13 mouse cellular contexts compared by ENCODE assay signal in genomic region chr15:82140355-82140754, GRCm38 (mm10). TPM values are rescaled to one million over a fixed set of nuclear protein-coding genes. Genes with fewer than 3 reads are reported as not detected.
DNase-seq lines count a peak whose midpoint lies in the region; ATAC-seq and TF ChIP-seq lines count a peak whose summit lies in the region.
"Had no signal": no experiment of that assay in that cellular context is flagged by ENCODE, and none has a peak within 500 bp of the region (broad histone marks: within the 10 kb centered on the region; RNA-seq: fewer than 3 reads in every experiment).

No protein-coding gene starts in this region.

- H3K9me3 ChIP-seq in heart, postnatal 0 days (replicated peaks; ENCODE audit: control insufficient read depth, low read length) = no peaks in the 10 kb centered on the region
- H3K9me3 ChIP-seq: neural tube, embryonic 15.5 days had no signal

- no peaks in the 10 kb centered on the region for H3K36me3 ChIP-seq in heart, postnatal 0 days (replicated peaks; ENCODE audit: control insufficient read depth, insufficient read depth, low read length)
- H3K36me3 ChIP-seq in heart, adult 2 months (ENCODE audit: control insufficient read depth, insufficient read depth, low read length) = no peaks in the 10 kb centered on the region
- peaks cover 8% of the 10 kb centered on the region for H3K36me3 ChIP-seq in spleen, adult 2 months (ENCODE audit: control insufficient read depth, insufficient read depth, low read length)

- TF ChIP-seq EP300 in heart, postnatal 0 days (IDR thresholded peaks at IDR 0.05; ENCODE audit: low read depth) = no peak
- TF ChIP-seq EP300 in heart, adult 2 months (IDR thresholded peaks at IDR 0.05; ENCODE audit: insufficient read depth, low read depth, low read length) = no peak

- H3K27ac ChIP-seq in heart, postnatal 0 days (ENCODE audit: low read depth) = no peak overlapping the region
- no peak overlapping the region for H3K27ac ChIP-seq in heart, adult 2 months
- H3K27ac ChIP-seq in spleen, adult 2 months (ENCODE audit: insufficient read depth, low read length) = no peak overlapping the region
- H3K27ac ChIP-seq: neural tube, embryonic 15.5 days had no signal

- no peak for DNase-seq in heart, postnatal 0 days (ENCODE audit: low spot score)
- DNase-seq in heart, adult 2 months = no peak
- peak in 1 of 2 experiments; percentile 51 for DNase-seq in spleen, adult 2 months (ENCODE audit: low read depth in 1 of 2, low spot score in 2 of 2)
- no peak for DNase-seq in spleen, adult 12 weeks (ENCODE audit: low spot score)
- peak; percentile 50 for DNase-seq in naive thymus-derived CD4-positive, alpha-beta T cell, adult 2 months (ENCODE audit: low read depth)
- peak; percentile 60 for DNase-seq in yolk sac, embryonic 10.5 days (ENCODE audit: low spot score)
- DNase-seq in right cerebral cortex, postnatal 25 days = no peak
- DNase-seq: adrenal gland, adult 8-10 months; cerebellum, adult 9-11 months; kidney, adult 11 months; lung, postnatal 36 days had no signal

- no peaks in the 10 kb centered on the region for H3K79me2 ChIP-seq in heart, adult 2 months (replicated peaks; ENCODE audit: control insufficient read depth, insufficient read depth, low read length)

- ATAC-seq in heart, postnatal 0 days (ENCODE audit: insufficient read depth, low read depth) = no peak
- no peak for ATAC-seq in erythroid progenitor cell, adult 5-6 weeks (replicated peaks; ENCODE audit: low FRiP score, poor library complexity, severe bottlenecking)

- H3K9ac ChIP-seq in heart, postnatal 0 days (replicated peaks; ENCODE audit: low read depth, low read length) = no peak overlapping the region
- no peak overlapping the region for H3K9ac ChIP-seq in heart, adult 2 months (ENCODE audit: low read depth, low read length)
- H3K9ac ChIP-seq: neural tube, embryonic 15.5 days had no signal

- intact Hi-C loops in heart, adult 2 months (cut with DNase I) = no loop called here

- WGBS in heart, postnatal 0 days = 72% methylated on average over 3 of the region's 3 CpGs
- WGBS in heart, adult 2 months = 88% methylated on average over 3 of the region's 3 CpGs
- WGBS in spleen, adult 2 months = 59% methylated on average over 3 of the region's 3 CpGs

- TF ChIP-seq POLR2A in heart, adult 2 months (IDR thresholded peaks at IDR 0.05; ENCODE audit: insufficient read depth, low read depth, low read length) = no peak
- no peak for TF ChIP-seq POLR2A in spleen, adult 2 months (IDR thresholded peaks at IDR 0.05; ENCODE audit: low read depth, low read length)

- no peaks in the 10 kb centered on the region for H3K27me3 ChIP-seq in heart, postnatal 0 days (ENCODE audit: control insufficient read depth, insufficient read depth, low read length)
- H3K27me3 ChIP-seq in heart, adult 2 months (ENCODE audit: control insufficient read depth, insufficient read depth, low read length) = no peaks in the 10 kb centered on the region
- H3K27me3 ChIP-seq in spleen, adult 2 months (ENCODE audit: control insufficient read depth, insufficient read depth, low read length) = no peaks in the 10 kb centered on the region
- H3K27me3 ChIP-seq: neural tube, embryonic 15.5 days had no signal

- peaks cover 26% of the 10 kb centered on the region for H3K4me1 ChIP-seq in heart, postnatal 0 days (ENCODE audit: control insufficient read depth, insufficient read depth)
- H3K4me1 ChIP-seq in heart, adult 2 months (ENCODE audit: control insufficient read depth, insufficient read depth, low read length) = no peaks in the 10 kb centered on the region; the same call in 1 of the 2 replicates
- no peaks in the 10 kb centered on the region; the same call in 1 of the 2 replicates for H3K4me1 ChIP-seq in spleen, adult 2 months (ENCODE audit: control insufficient read depth, insufficient read depth, insufficient read length)

- H3K4me2 ChIP-seq in heart, postnatal 0 days (ENCODE audit: low read depth, low read length) = no peak overlapping the region
- H3K4me2 ChIP-seq: neural tube, embryonic 15.5 days had no signal

- H3K4me3 ChIP-seq in heart, postnatal 0 days (ENCODE audit: low read depth, low read length) = no peak overlapping the region
- H3K4me3 ChIP-seq in heart, adult 2 months = no peak overlapping the region
- no peak overlapping the region for H3K4me3 ChIP-seq in spleen, adult 2 months (ENCODE audit: extremely low read depth, insufficient read depth, insufficient read length)
- H3K4me3 ChIP-seq: neural tube, embryonic 15.5 days had no signal

- TF ChIP-seq CTCF in heart, postnatal 0 days (IDR thresholded peaks at IDR 0.05; ENCODE audit: low read depth) = peak; percentile 32; the same call in 1 of the 2 replicates
- TF ChIP-seq CTCF in heart, adult 2 months (IDR thresholded peaks at IDR 0.05) = no peak
- TF ChIP-seq CTCF in spleen, adult 2 months (IDR thresholded peaks at IDR 0.05; ENCODE audit: extremely low read depth, insufficient read depth, insufficient read length, insufficient replicate concordance) = peak; percentile 31; the same call in 1 of the 2 replicates

RNA-seq across cellular contexts. Expression of gene Srebf2, which starts 6.6 kb away (rescaled TPM):
- total RNA-seq in heart, postnatal 0 days (2014; rRNA removed; ENCODE audit: low replicate concordance) = 86.3 and 90.3 TPM in 2 replicates
- polyA plus RNA-seq in heart, postnatal 0 days (2015; fragmentation: Nextera tagmentation; extraction: Ambion mirVana) = 58.0 and 68.3 TPM in 2 replicates
- 10 to 100 TPM; 22.4 to 24.2 TPM for total RNA-seq in heart, adult 2 months (2021)
- polyA plus RNA-seq in heart, adult 2 months (2012; rRNA removed) = 33.3 and 45.3 TPM in 2 replicates
- polyA plus RNA-seq in spleen, adult 2 months (2012; rRNA removed) = 204 and 317 TPM in 2 replicates
- 40.7 and 42.9 TPM in 2 replicates for total RNA-seq in erythroid progenitor cell, adult 5-6 weeks (2015; ENCODE audit: low replicate concordance)
- total RNA-seq in erythroid progenitor cell, adult 5-6 weeks (2017; ENCODE audit: low replicate concordance) = 36.2 and 43.0 TPM in 2 replicates

RNA-seq across cellular contexts. Expression of gene Ccdc134, which starts 12.6 kb away (rescaled TPM):
- total RNA-seq in heart, postnatal 0 days (2014; rRNA removed; ENCODE audit: low replicate concordance) = 4.9 and 6.9 TPM in 2 replicates
- 5.9 and 6.5 TPM in 2 replicates for polyA plus RNA-seq in heart, postnatal 0 days (2015; fragmentation: Nextera tagmentation; extraction: Ambion mirVana)
- total RNA-seq in heart, adult 2 months (2021) = 1 to 10 TPM; 3.9 to 4.0 TPM
- 4.8 and 6.6 TPM in 2 replicates for polyA plus RNA-seq in heart, adult 2 months (2012; rRNA removed)
- 16.2 and 16.7 TPM in 2 replicates for polyA plus RNA-seq in spleen, adult 2 months (2012; rRNA removed)
- 2.9 and 12.6 TPM in 2 replicates for total RNA-seq in erythroid progenitor cell, adult 5-6 weeks (2015; ENCODE audit: low replicate concordance)
- total RNA-seq in erythroid progenitor cell, adult 5-6 weeks (2017; ENCODE audit: low replicate concordance) = 5.5 and 5.8 TPM in 2 replicates

Comparison
In these comparisons a context has a peak if more than half of its experiments do, and no peak if none do; other contexts are left out.
1. DNase-seq: peak in naive thymus-derived CD4-positive, alpha-beta T cell, adult 2 months (single experiment) and yolk sac, embryonic 10.5 days (single experiment); none in heart, postnatal 0 days (single experiment), heart, adult 2 months (0 of 2), spleen, adult 12 weeks (single experiment) and right cerebral cortex, postnatal 25 days (single experiment).